Mouse (Mus musculus): ENCODE measurements around the gene Capn10. TPM values are rescaled to one million over a fixed set of nuclear protein-coding genes. Genes with fewer than 3 reads are reported as not detected.

Capn10 gene
- polyA plus RNA-seq, 1 experiment from 2014 or later: 31.6 TPM

DNA sequence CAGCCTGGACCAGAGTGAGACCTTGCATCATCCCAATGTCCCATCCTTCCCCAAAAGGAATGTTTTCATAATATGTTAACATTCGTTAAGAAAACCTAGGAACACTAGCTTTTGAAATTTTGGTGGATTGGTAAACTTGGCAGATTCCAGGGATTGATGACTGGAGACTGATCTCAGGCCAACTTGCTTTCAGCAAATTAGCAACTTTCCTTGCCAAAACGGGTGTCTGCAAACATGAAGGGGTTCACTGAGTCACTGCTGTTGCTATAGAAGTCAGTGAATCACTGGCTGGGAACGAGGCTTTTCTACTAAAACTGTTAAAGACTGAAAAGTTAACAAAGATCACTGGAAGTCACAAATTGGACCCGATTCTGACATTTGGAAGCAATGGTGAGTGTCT, 30.5 kb upstream of the Capn10 start:
- 72% methylated on average over 4 of the region's 4 CpGs for WGBS
- no peak for ATAC-seq
- no peak overlapping the region for H3K4me3 ChIP-seq (ENCODE audit: low read depth, low read length)
- H3K27ac ChIP-seq (ENCODE audit: low read depth, low read length): no peak overlapping the region
- TF ChIP-seq CTCF (IDR thresholded peaks at IDR 0.05; ENCODE audit: low read depth): no peak
- no peaks in the 10 kb centered on the region for H3K27me3 ChIP-seq (replicated peaks; ENCODE audit: control insufficient read depth, insufficient read depth, low read length)
- H3K9me3 ChIP-seq (ENCODE audit: control insufficient read depth): no peaks in the 10 kb centered on the region
- H3K36me3 ChIP-seq (ENCODE audit: control insufficient read depth, insufficient read depth): no peaks in the 10 kb centered on the region
- 0 out of 2 replicates have a peak, but pooled peaks cover 9% of the 10 kb centered on the region for H3K4me1 ChIP-seq (replicated peaks; ENCODE audit: control insufficient read depth, insufficient read depth, low read length)
- H3K4me2 ChIP-seq (replicated peaks; ENCODE audit: low read depth): no peak overlapping the region
- no peak overlapping the region for H3K9ac ChIP-seq (ENCODE audit: low read depth, low read length)

- Histone ChIP-seq H3K27ac (ENCODE audit: low read depth, low read length) (no peak overlapping the region), H3K27me3 (replicated peaks; ENCODE audit: control insufficient read depth, insufficient read depth, low read length) (no peaks in the 10 kb centered on the region), H3K4me1 (replicated peaks; ENCODE audit: control insufficient read depth, insufficient read depth, low read length) (peaks cover 9% of the 10 kb centered on the region; the same call in 1 of the 2 replicates), H3K4me2 (replicated peaks; ENCODE audit: low read depth) (peak overlapping the region; percentile 76; the same call in 1 of the 2 replicates), H3K9ac (ENCODE audit: low read depth, low read length) (no peak overlapping the region), H3K9me3 (ENCODE audit: control insufficient read depth) (no peaks in the 10 kb centered on the region), H3K36me3 (ENCODE audit: control insufficient read depth, insufficient read depth) (no peaks in the 10 kb centered on the region), H3K4me3 (ENCODE audit: low read depth, low read length) (no peak overlapping the region)
- WGBS: 92% methylated on average over 2 of the region's 2 CpGs
- TF ChIP-seq CTCF (IDR thresholded peaks at IDR 0.05; ENCODE audit: low read depth): no peak
- no peak for ATAC-seq
Observed at GRCm38 (mm10) chr1:92905703-92906310, 28.4 kb upstream of the Capn10 start.

- peaks cover 9% of the 10 kb centered on the region; the same call in 1 of the 2 replicates for H3K4me1 ChIP-seq (replicated peaks; ENCODE audit: control insufficient read depth, insufficient read depth, low read length)
- H3K36me3 ChIP-seq (ENCODE audit: control insufficient read depth, insufficient read depth): no peaks in the 10 kb centered on the region
- peak within 1 kb of the TSS; percentile 60 for H3K9ac ChIP-seq (ENCODE audit: low read depth, low read length)
- ATAC-seq: peak; percentile 83
- no peaks in the 10 kb centered on the region for H3K27me3 ChIP-seq (replicated peaks; ENCODE audit: control insufficient read depth, insufficient read depth, low read length)
- peak within 1 kb of the TSS; percentile 76 for H3K4me2 ChIP-seq (replicated peaks; ENCODE audit: low read depth)
- peak within 1 kb of the TSS; percentile 73 for H3K4me3 ChIP-seq (ENCODE audit: low read depth, low read length)
- WGBS: under 1% methylated on average over 81 of the region's 81 CpGs
- peak; percentile 81 for TF ChIP-seq CTCF (IDR thresholded peaks at IDR 0.05; ENCODE audit: low read depth)
- no peaks in the 10 kb centered on the region for H3K9me3 ChIP-seq (ENCODE audit: control insufficient read depth)
- H3K27ac ChIP-seq (ENCODE audit: low read depth, low read length): peak within 1 kb of the TSS; percentile 89
Observed at GRCm38 (mm10) chr1:92906779-92907631, 27.2 kb upstream of the Capn10 start, which contains the start of gene Dusp28. Dusp28 (plus strand) TSS chr1:92906981.

DNA sequence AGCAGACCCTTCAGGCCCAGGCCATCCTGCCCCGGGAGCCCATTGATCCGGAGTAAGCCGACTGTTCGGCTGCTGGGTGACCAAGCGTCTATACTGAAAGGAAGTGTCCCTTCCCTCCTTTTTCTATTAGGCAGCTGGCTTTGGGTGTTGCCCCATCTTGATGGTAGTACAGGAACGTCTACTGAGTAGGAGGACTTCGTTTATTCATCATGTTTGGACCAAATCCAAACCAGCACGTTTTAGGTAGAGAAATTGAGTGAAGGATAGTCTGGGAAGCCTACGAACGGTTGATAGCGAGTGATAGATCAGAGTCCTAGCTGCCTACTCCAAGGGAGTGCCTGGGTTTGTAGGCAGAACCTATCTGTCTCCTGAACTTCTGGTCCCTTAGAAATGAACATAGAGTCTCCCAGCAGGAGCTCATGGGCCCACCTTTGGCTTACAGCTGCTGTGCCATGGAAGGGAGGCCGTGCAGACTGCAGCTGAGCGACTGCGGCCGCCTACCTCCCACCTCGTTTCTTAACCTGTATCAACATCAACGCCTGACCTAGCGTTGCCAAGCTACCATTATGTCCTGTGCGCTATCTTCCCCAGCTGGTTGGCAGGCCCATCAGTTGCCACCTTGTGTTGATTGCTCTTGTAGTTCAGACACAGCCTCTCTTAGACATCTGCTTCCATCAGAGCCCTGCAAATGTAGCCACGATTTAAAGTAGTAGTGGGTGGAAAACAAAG, 26.4 kb upstream of the Capn10 start:
- Histone ChIP-seq H3K9ac (ENCODE audit: low read depth, low read length) (peak overlapping the region; percentile 60), H3K27ac (ENCODE audit: low read depth, low read length) (peak overlapping the region; percentile 89), H3K36me3 (ENCODE audit: control insufficient read depth, insufficient read depth) (no peaks in the 10 kb centered on the region), H3K27me3 (replicated peaks; ENCODE audit: control insufficient read depth, insufficient read depth, low read length) (no peaks in the 10 kb centered on the region), H3K9me3 (ENCODE audit: control insufficient read depth) (no peaks in the 10 kb centered on the region), H3K4me2 (replicated peaks; ENCODE audit: low read depth) (peak overlapping the region; percentile 76), H3K4me3 (ENCODE audit: low read depth, low read length) (peak overlapping the region; percentile 73), H3K4me1 (replicated peaks; ENCODE audit: control insufficient read depth, insufficient read depth, low read length) (peaks cover 12% of the 10 kb centered on the region; the same call in 1 of the 2 replicates)
- no peak for TF ChIP-seq CTCF (IDR thresholded peaks at IDR 0.05; ENCODE audit: low read depth)
- WGBS: 39% methylated on average over 20 of the region's 20 CpGs
- ATAC-seq: no peak

GRCm38 (mm10) chr1:92908664-92909063, 25.5 kb upstream of the Capn10 start:
- WGBS: 97% methylated on average over 3 of the region's 3 CpGs
- H3K4me1 ChIP-seq (replicated peaks; ENCODE audit: control insufficient read depth, insufficient read depth, low read length): peaks cover 8% of the 10 kb centered on the region; the same call in 1 of the 2 replicates
- H3K4me3 ChIP-seq (ENCODE audit: low read depth, low read length): no peak overlapping the region
- no peaks in the 10 kb centered on the region for H3K27me3 ChIP-seq (replicated peaks; ENCODE audit: control insufficient read depth, insufficient read depth, low read length)
- H3K27ac ChIP-seq (ENCODE audit: low read depth, low read length): no peak overlapping the region
- no peak overlapping the region for H3K4me2 ChIP-seq (replicated peaks; ENCODE audit: low read depth)
- no peaks in the 10 kb centered on the region for H3K9me3 ChIP-seq (ENCODE audit: control insufficient read depth)
- no peak for ATAC-seq
- no peak for TF ChIP-seq CTCF (IDR thresholded peaks at IDR 0.05; ENCODE audit: low read depth)
- H3K9ac ChIP-seq (ENCODE audit: low read depth, low read length): no peak overlapping the region
- peaks cover under 1% of the 10 kb centered on the region; the same call in 1 of the 2 replicates for H3K36me3 ChIP-seq (ENCODE audit: control insufficient read depth, insufficient read depth)

- H3K27me3 ChIP-seq (replicated peaks; ENCODE audit: control insufficient read depth, insufficient read depth, low read length): no peaks in the 10 kb centered on the region
- H3K4me3 ChIP-seq (ENCODE audit: low read depth, low read length): no peak overlapping the region
- H3K4me1 ChIP-seq (replicated peaks; ENCODE audit: control insufficient read depth, insufficient read depth, low read length): peaks cover 8% of the 10 kb centered on the region; the same call in 1 of the 2 replicates
- WGBS: 74% methylated on average over 4 of the region's 4 CpGs
- ATAC-seq: no peak
- no peak overlapping the region for H3K9ac ChIP-seq (ENCODE audit: low read depth, low read length)
- peak; percentile 62 for TF ChIP-seq CTCF (IDR thresholded peaks at IDR 0.05; ENCODE audit: low read depth)
- no peak overlapping the region for H3K27ac ChIP-seq (ENCODE audit: low read depth, low read length)
- no peaks in the 10 kb centered on the region for H3K9me3 ChIP-seq (ENCODE audit: control insufficient read depth)
- H3K36me3 ChIP-seq (ENCODE audit: control insufficient read depth, insufficient read depth): peaks cover 4% of the 10 kb centered on the region; the same call in 1 of the 2 replicates
- no peak overlapping the region for H3K4me2 ChIP-seq (replicated peaks; ENCODE audit: low read depth)
Observed at GRCm38 (mm10) chr1:92909068-92909467, 25.1 kb upstream of the Capn10 start.
